Mouse (Mus musculus) embryonic facial prominence, embryonic 12.5 days (tissue): ENCODE measurements at regions not wholly inside any gene's neighbourhood (a gene's known extent, or its start where the extent isn't known, plus 50 kb on each side); places are given as distances from the start of the nearest gene placed in this dataset.
A peak's percentile ranks its signal among the peaks of the same experiment; 100 is the strongest.

Experiments used
- ATAC-seq: fragments of 200-750 bp; cut with Nextera tagmentation; 2 replicates; pipeline ENCODE4 v1.8.0; 2017; ENCODE audit not compliant: insufficient number of reproducible peaks, insufficient read depth, low FRiP score, low TSS enrichment
- H3K27ac ChIP-seq: fragments of 300-500 bp; sonication (generic); 2 replicates; pipeline ENCODE4 v1.5.1; 2016; ENCODE audit warnings: mild to moderate bottlenecking
- H3K27me3 ChIP-seq: fragments of 300-500 bp; sonication (generic); 2 replicates; pipeline ENCODE4 v1.6.1; 2016; ENCODE audit warnings: mild to moderate bottlenecking, moderate library complexity
- H3K36me3 ChIP-seq: fragments of 300-500 bp; sonication (generic); 2 replicates; pipeline ENCODE4 v1.6.1; 2016; ENCODE audit warnings: mild to moderate bottlenecking
- H3K4me1 ChIP-seq: fragments of 300-500 bp; sonication (generic); 2 replicates; pipeline ENCODE4 v1.6.1; 2016
- H3K4me2 ChIP-seq: fragments of 300-500 bp; sonication (generic); replicated peaks from 2 replicates; pipeline ENCODE4 v1.6.1; 2016; ENCODE audit warnings: mild to moderate bottlenecking, moderate library complexity
- H3K4me3 ChIP-seq: fragments of 300-500 bp; sonication (generic); 2 replicates; pipeline ENCODE4 v1.5.1; 2016; ENCODE audit warnings: mild to moderate bottlenecking
- H3K9ac ChIP-seq: fragments of 300-500 bp; sonication (generic); 2 replicates; pipeline ENCODE4 v1.6.1; 2016; ENCODE audit warnings: mild to moderate bottlenecking, moderate library complexity
- H3K9me3 ChIP-seq: fragments of 300-500 bp; sonication (generic); 2 replicates; pipeline ENCODE4 v1.6.1; 2016; ENCODE audit warnings: mild to moderate bottlenecking, moderate library complexity
- WGBS: fragments of 180-500 bp; shearing (Covaris S2); methylation state at CpG from one replicate; pipeline ENCODE4 v1.1.7; 2016; 5-methylcytosine and 5-hydroxymethylcytosine counted together

GRCm38 (mm10) chr11:19118258-19118657 is 99.5 kb upstream of the Meis1 start:
- 56% methylated on average over 4 of the region's 4 CpGs for WGBS
- H3K4me3 ChIP-seq = no peak overlapping the region
- no peak for ATAC-seq
- no peak overlapping the region for H3K9ac ChIP-seq
- H3K9me3 ChIP-seq = no peaks in the 10 kb centered on the region
- peaks cover 27% of the 10 kb centered on the region for H3K4me1 ChIP-seq
- H3K27me3 ChIP-seq = no peaks in the 10 kb centered on the region
- no peak overlapping the region for H3K4me2 ChIP-seq
- H3K27ac ChIP-seq = no peak overlapping the region
- H3K36me3 ChIP-seq = no peaks in the 10 kb centered on the region

- no peak for ATAC-seq
- H3K27ac ChIP-seq = 0 out of 2 replicates have a peak overlapping the region, but pooled peaks have one; percentile 9
- no peaks in the 10 kb centered on the region for H3K36me3 ChIP-seq
- H3K27me3 ChIP-seq = no peaks in the 10 kb centered on the region
- H3K9ac ChIP-seq = no peak overlapping the region
- 39% methylated on average over 8 of the region's 8 CpGs for WGBS
- H3K9me3 ChIP-seq = no peaks in the 10 kb centered on the region
- no peak overlapping the region for H3K4me3 ChIP-seq
- no peak overlapping the region for H3K4me2 ChIP-seq
- H3K4me1 ChIP-seq = peaks cover 27% of the 10 kb centered on the region
Observed at GRCm38 (mm10) chr11:19119927-19120827, 101.4 kb upstream of the Meis1 start.

GRCm38 (mm10) chr11:19120871-19121270 is 102.1 kb upstream of the Meis1 start:
- Histone ChIP-seq H3K4me2 (no peak overlapping the region), H3K9ac (no peak overlapping the region), H3K36me3 (no peaks in the 10 kb centered on the region), H3K4me3 (no peak overlapping the region), H3K9me3 (no peaks in the 10 kb centered on the region), H3K27me3 (no peaks in the 10 kb centered on the region), H3K27ac (0 out of 2 replicates have a peak overlapping the region, but pooled peaks have one; percentile 30), H3K4me1 (peaks cover 27% of the 10 kb centered on the region)
- no peak for ATAC-seq
- 43% methylated on average over 3 of the region's 3 CpGs for WGBS

GRCm38 (mm10) chr11:19135375-19136050 is 116.7 kb upstream of the Meis1 start:
- Histone ChIP-seq H3K27me3 (no peaks in the 10 kb centered on the region), H3K4me3 (no peak overlapping the region), H3K4me1 (peaks cover 6% of the 10 kb centered on the region; the same call in 1 of the 2 replicates), H3K36me3 (no peaks in the 10 kb centered on the region), H3K9ac (no peak overlapping the region), H3K9me3 (no peaks in the 10 kb centered on the region), H3K4me2 (no peak overlapping the region), H3K27ac (no peak overlapping the region)
- WGBS = 50% methylated on average over 2 of the region's 2 CpGs
- ATAC-seq = no peak

GRCm38 (mm10) chr11:19138423-19138822 is 119.6 kb upstream of the Meis1 start:
- Histone ChIP-seq H3K4me3 (no peak overlapping the region), H3K4me1 (peaks cover 12% of the 10 kb centered on the region; the same call in 1 of the 2 replicates), H3K9me3 (no peaks in the 10 kb centered on the region), H3K36me3 (no peaks in the 10 kb centered on the region), H3K27ac (no peak overlapping the region), H3K27me3 (no peaks in the 10 kb centered on the region), H3K4me2 (no peak overlapping the region), H3K9ac (no peak overlapping the region)
- 38% methylated on average over 5 of the region's 5 CpGs for WGBS
- ATAC-seq = 0 out of 2 replicates have a peak, but pooled peaks have one; percentile 10

- Histone ChIP-seq H3K9me3 (no peaks in the 10 kb centered on the region), H3K36me3 (no peaks in the 10 kb centered on the region), H3K4me3 (no peak overlapping the region), H3K4me2 (no peak overlapping the region), H3K9ac (no peak overlapping the region), H3K4me1 (peaks cover 12% of the 10 kb centered on the region; the same call in 1 of the 2 replicates), H3K27me3 (no peaks in the 10 kb centered on the region), H3K27ac (no peak overlapping the region)
- no peak for ATAC-seq
- 77% methylated on average over 2 of the region's 2 CpGs for WGBS
Observed at GRCm38 (mm10) chr11:19138831-19139230, 120.0 kb upstream of the Meis1 start.

- no peak overlapping the region for H3K4me2 ChIP-seq
- H3K9me3 ChIP-seq = no peaks in the 10 kb centered on the region
- H3K4me1 ChIP-seq = peaks cover 12% of the 10 kb centered on the region; the same call in 1 of the 2 replicates
- H3K36me3 ChIP-seq = no peaks in the 10 kb centered on the region
- WGBS = 69% methylated on average over 17 of the region's 17 CpGs
- H3K4me3 ChIP-seq = no peak overlapping the region
- ATAC-seq = no peak
- H3K9ac ChIP-seq = no peak overlapping the region
- H3K27ac ChIP-seq = no peak overlapping the region
- H3K27me3 ChIP-seq = no peaks in the 10 kb centered on the region
Observed at GRCm38 (mm10) chr11:19143267-19144000, 124.6 kb upstream of the Meis1 start.

GRCm38 (mm10) chr11:19144506-19144905 is 125.7 kb upstream of the Meis1 start:
- 86% methylated on average over 6 of the region's 6 CpGs for WGBS
- peaks cover 7% of the 10 kb centered on the region; the same call in 1 of the 2 replicates for H3K4me1 ChIP-seq
- H3K27ac ChIP-seq = no peak overlapping the region
- ATAC-seq = no peak
- no peaks in the 10 kb centered on the region for H3K36me3 ChIP-seq
- H3K9ac ChIP-seq = no peak overlapping the region
- no peak overlapping the region for H3K4me3 ChIP-seq
- H3K9me3 ChIP-seq = no peaks in the 10 kb centered on the region
- H3K27me3 ChIP-seq = no peaks in the 10 kb centered on the region
- H3K4me2 ChIP-seq = no peak overlapping the region

GRCm38 (mm10) chr11:19145263-19145662 is 126.5 kb upstream of the Meis1 start:
- H3K4me1 ChIP-seq = peaks cover 7% of the 10 kb centered on the region; the same call in 1 of the 2 replicates
- no peaks in the 10 kb centered on the region for H3K27me3 ChIP-seq
- no peak overlapping the region for H3K4me3 ChIP-seq
- no peaks in the 10 kb centered on the region for H3K36me3 ChIP-seq
- H3K27ac ChIP-seq = no peak overlapping the region
- no peak for ATAC-seq
- no peak overlapping the region for H3K4me2 ChIP-seq
- H3K9ac ChIP-seq = no peak overlapping the region
- no peaks in the 10 kb centered on the region for H3K9me3 ChIP-seq
- WGBS = 89% methylated on average over 9 of the region's 9 CpGs

GRCm38 (mm10) chr11:19145991-19146390 is 127.2 kb upstream of the Meis1 start:
- no peak overlapping the region for H3K4me2 ChIP-seq
- 75% methylated on average over 3 of the region's 3 CpGs for WGBS
- no peaks in the 10 kb centered on the region for H3K36me3 ChIP-seq
- H3K9ac ChIP-seq = no peak overlapping the region
- no peak overlapping the region for H3K27ac ChIP-seq
- no peak for ATAC-seq
- no peaks in the 10 kb centered on the region for H3K9me3 ChIP-seq
- H3K4me3 ChIP-seq = no peak overlapping the region
- H3K4me1 ChIP-seq = peaks cover 7% of the 10 kb centered on the region; the same call in 1 of the 2 replicates
- no peaks in the 10 kb centered on the region for H3K27me3 ChIP-seq

- Histone ChIP-seq H3K36me3 (no peaks in the 10 kb centered on the region), H3K4me1 (no peaks in the 10 kb centered on the region), H3K4me2 (no peak overlapping the region), H3K4me3 (no peak overlapping the region), H3K9ac (no peak overlapping the region), H3K27ac (no peak overlapping the region), H3K9me3 (no peaks in the 10 kb centered on the region), H3K27me3 (no peaks in the 10 kb centered on the region)
- 72% methylated on average over 3 of the region's 3 CpGs for WGBS
- ATAC-seq = no peak
Observed at GRCm38 (mm10) chr11:19151026-19151425, 132.2 kb upstream of the Meis1 start.
